Mouse (Mus musculus): Measurements from ENCODE around the gene Sla2.

DNA sequence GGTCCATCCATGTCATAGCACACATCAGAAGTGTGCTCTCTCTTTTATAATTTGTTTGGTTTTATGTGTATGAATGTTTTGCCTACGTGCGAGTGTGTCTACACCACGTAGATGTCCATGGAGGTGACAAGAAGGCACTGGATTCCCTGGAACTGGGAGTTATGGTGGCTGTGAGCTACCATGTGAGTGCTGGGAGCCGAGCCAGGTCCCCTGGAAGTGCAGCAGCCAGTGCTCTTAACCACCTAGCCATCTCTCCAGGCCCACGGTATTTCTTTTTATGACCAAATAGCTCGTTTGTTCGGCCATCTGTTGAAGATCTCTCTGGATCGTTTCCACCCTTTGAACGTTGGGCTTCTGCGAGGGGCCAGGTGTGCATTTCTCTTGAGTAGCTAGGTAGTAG lies 43.7 kb downstream of the Sla2 start:
- no peak for TF ChIP-seq CTCF (IDR thresholded peaks at IDR 0.05; ENCODE audit: low read depth, low read length)
- TF ChIP-seq GATA2 (IDR thresholded peaks at IDR 0.05; ENCODE audit: borderline replicate concordance, low read depth, low read length): no peak
- TF ChIP-seq TAL1 (conservative IDR thresholded peaks at IDR 0.05; ENCODE audit: low read depth, low read length): no peak
- TF ChIP-seq GATA1 (IDR thresholded peaks at IDR 0.05; ENCODE audit: borderline replicate concordance, low read length): no peak
